Mouse (Mus musculus): ENCODE data around the gene Slc44a5.

Slc44a5 gene

GRCm38 (mm10) chr3:154297499-154297898 lies 324.3 kb downstream of the Slc44a5 start:
- DNase-seq (ENCODE audit: low read depth, low spot score) = no peak

GRCm38 (mm10) chr3:154298490-154298889 lies 325.3 kb downstream of the Slc44a5 start:
- DNase-seq (ENCODE audit: low read depth, low spot score) = no peak

GRCm38 (mm10) chr3:154300006-154300405 lies 326.8 kb downstream of the Slc44a5 start:
- no peak for DNase-seq (ENCODE audit: low read depth, low spot score)

- DNase-seq (ENCODE audit: low read depth, low spot score) = no peak
Measured at GRCm38 (mm10) chr3:154301102-154301501, 327.9 kb downstream of the Slc44a5 start.

GRCm38 (mm10) chr3:154305163-154305884 lies 332.1 kb downstream of the Slc44a5 start:
- no peak for DNase-seq (ENCODE audit: low read depth, low spot score)

- no peak for DNase-seq (ENCODE audit: low read depth, low spot score)
Measured at GRCm38 (mm10) chr3:154317651-154318248, 344.5 kb downstream of the Slc44a5 start.
